Mouse (Mus musculus) T-cell, adult 2 months (primary cell): ENCODE results near the gene Usp9x.

Source experiments
- DNase-seq: peaks from one replicate; pipeline ENCODE4 v3.0.0; 2022; ENCODE audit warnings: low spot score

Gene Usp9x

GRCm38 (mm10) chrX:13072461-13072982 lies 1.2 kb downstream of the Usp9x start:
- peak; percentile 69 for DNase-seq

GRCm38 (mm10) chrX:13085621-13086020 lies 14.3 kb downstream of the Usp9x start:
- no peak for DNase-seq

GRCm38 (mm10) chrX:13096985-13097384 lies 25.7 kb downstream of the Usp9x start:
- no peak for DNase-seq

- DNase-seq: no peak
Observed at GRCm38 (mm10) chrX:13206514-13206913, 135.2 kb downstream of the Usp9x start.

GRCm38 (mm10) chrX:13207512-13208341 lies 136.4 kb downstream of the Usp9x start:
- DNase-seq: peak; percentile 88

- DNase-seq: no peak
Observed at GRCm38 (mm10) chrX:13208404-13208803, 137.1 kb downstream of the Usp9x start.

- peak; percentile 24 for DNase-seq
Observed at GRCm38 (mm10) chrX:13214275-13214674, 143.0 kb downstream of the Usp9x start.
